Mouse (Mus musculus) ES-Bruce4 (cell line): Measurements from ENCODE around the gene Olfr1506. TPM values are rescaled to one million over a fixed set of nuclear protein-coding genes. Genes with fewer than 3 reads are reported as not detected.
"Not testable (repeated sequence)": the region's sequence is repeated elsewhere in the genome, so short reads cannot be mapped to it uniquely, and the experiment has no call there.

Experiments used
- H3K27ac ChIP-seq: 2 replicates; pipeline ENCODE4 v1.5.1; 2012; ENCODE audit warnings: low read length, inconsistent platforms; ENCODE audit not compliant: insufficient read depth
- H3K27me3 ChIP-seq: 2 replicates; pipeline ENCODE4 v1.6.1; 2012; ENCODE audit warnings: mild to moderate bottlenecking, low read length, inconsistent platforms; ENCODE audit not compliant: control insufficient read depth, poor library complexity, insufficient read depth, severe bottlenecking
- H3K36me3 ChIP-seq: 2 replicates; pipeline ENCODE4 v1.6.1; 2012; ENCODE audit warnings: inconsistent platforms, mild to moderate bottlenecking, low read length, moderate library complexity; ENCODE audit not compliant: control insufficient read depth, poor library complexity, insufficient read depth, severe bottlenecking
- H3K4me1 ChIP-seq: one replicate; pipeline ENCODE4 v1.8.1; 2011; ENCODE audit warnings: low read length; ENCODE audit not compliant: control insufficient read depth, insufficient read depth
- H3K4me3 ChIP-seq: 2 replicates; pipeline ENCODE4 v1.5.1; 2011; ENCODE audit warnings: low read depth, mild to moderate bottlenecking, low read length
- H3K9ac ChIP-seq: 2 replicates; pipeline ENCODE4 v1.6.1; 2012; ENCODE audit warnings: low read depth, mild to moderate bottlenecking, inconsistent platforms; ENCODE audit not compliant: poor library complexity, severe bottlenecking
- H3K9me3 ChIP-seq: replicated peaks from 2 replicates; pipeline ENCODE4 v1.6.1; 2012; ENCODE audit warnings: mild to moderate bottlenecking, low read length, inconsistent platforms; ENCODE audit not compliant: control insufficient read depth, poor library complexity, insufficient read depth, severe bottlenecking
- CTCF ChIP-seq: IDR thresholded peaks from one replicate; pipeline ENCODE4 v1.8.1; 2011; ENCODE audit warnings: low read depth, low read length
- EP300 ChIP-seq: IDR thresholded peaks from 2 replicates; pipeline ENCODE4 v1.6.1; 2011; ENCODE audit warnings: low read depth, low read length; ENCODE audit not compliant: insufficient read depth
- POLR2A ChIP-seq: IDR thresholded peaks from one replicate; pipeline ENCODE4 v1.8.1; 2011; ENCODE audit warnings: low read length; ENCODE audit not compliant: insufficient read depth
- polyA plus RNA-seq: library from polyadenylated mRNA; stranded (reverse); fragments of >200 nt; gene quantifications from 2 replicates; pipeline ENCODE4 v1.2.4, GENCODE M21; 2011; ENCODE audit warnings: low read depth; ENCODE audit not compliant: missing spikeins, insufficient read depth, insufficient read length

The Olfr1506 gene
- polyA plus RNA-seq = not detected in 2 replicates

DNA sequence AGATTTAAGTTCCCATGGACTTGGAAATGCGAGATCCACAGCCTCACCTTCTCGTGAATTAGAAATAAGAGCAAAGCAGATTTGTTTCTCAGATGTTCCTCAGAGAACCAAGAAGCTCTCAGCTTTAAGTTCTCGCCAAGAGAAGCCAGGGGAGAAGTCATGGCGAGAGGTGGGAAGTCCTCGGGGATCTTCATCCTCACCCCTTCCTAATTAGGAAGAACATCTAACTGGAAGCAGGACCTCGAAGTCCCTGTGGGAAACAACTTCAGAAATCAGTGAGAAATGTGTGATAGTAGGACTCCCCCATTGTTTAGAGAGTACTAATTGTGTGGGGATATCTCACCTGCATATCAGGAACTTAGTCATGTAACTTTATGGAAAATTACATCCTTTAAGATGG, at the start of gene Olfr1506:
Gene Olfr1506, minus strand, starts transcription at position 101 of the 400 bp plus-strand sequence.
- not testable (repeated sequence) for H3K9me3 ChIP-seq, H3K27ac ChIP-seq, H3K9ac ChIP-seq, H3K27me3 ChIP-seq, H3K4me1 ChIP-seq, H3K36me3 ChIP-seq, H3K4me3 ChIP-seq

DNA sequence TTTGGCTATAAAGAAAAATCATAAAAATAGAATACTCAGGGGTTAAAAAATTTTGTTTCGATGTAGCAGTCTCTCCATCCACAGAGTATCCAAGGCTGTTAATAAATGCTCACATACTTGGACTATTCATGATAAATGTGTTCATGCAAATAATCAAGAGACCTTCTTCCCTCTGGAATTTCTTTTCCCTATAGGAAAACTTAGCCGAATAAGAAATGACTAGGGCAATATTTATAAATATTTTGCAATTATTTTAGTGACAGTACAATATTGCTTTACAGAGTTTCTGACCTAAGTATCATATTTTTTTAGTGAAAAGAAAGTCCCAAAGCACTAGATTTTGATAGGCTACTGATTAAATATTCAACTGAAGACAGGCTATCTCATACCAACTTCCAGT, 46.6 kb upstream of the Olfr1506 start, which contains the start of gene Olfr1271:
Gene Olfr1271, minus strand, starts transcription at position 101 of the 400 bp plus-strand sequence.
- Histone ChIP-seq H3K27me3 (no peaks in the 10 kb centered on the region), H3K27ac (no peak within 1 kb of the TSS), H3K9ac (no peak within 1 kb of the TSS), H3K9me3 (no peaks in the 10 kb centered on the region), H3K4me1 (no peaks in the 10 kb centered on the region), H3K36me3 (no peaks in the 10 kb centered on the region), H3K4me3 (no peak within 1 kb of the TSS)
- no peak for TF ChIP-seq CTCF
- TF ChIP-seq POLR2A = no peak
- no peak for TF ChIP-seq EP300

DNA sequence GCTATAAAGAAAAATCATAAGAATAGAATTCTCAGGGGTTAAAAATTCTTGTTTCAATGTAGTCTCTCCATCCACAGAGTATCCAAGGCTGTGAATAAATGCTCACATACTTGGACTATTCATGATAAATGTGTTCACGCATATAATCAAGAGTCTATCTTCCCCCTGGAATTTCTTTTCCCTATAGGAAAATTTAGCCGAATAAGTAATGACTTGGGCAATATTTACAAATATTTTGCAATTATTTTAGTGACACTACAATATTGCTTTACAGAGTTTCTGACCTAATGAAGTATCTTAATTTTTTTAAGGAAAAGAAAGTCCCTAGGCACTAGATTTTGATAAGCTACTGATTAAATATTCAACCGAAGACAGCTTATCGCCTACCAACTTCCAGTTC, 33.2 kb upstream of the Olfr1506 start, which contains the start of gene Olfr142:
Gene Olfr142, minus strand, starts transcription at position 101 of the 400 bp plus-strand sequence.
- no peaks in the 10 kb centered on the region for H3K9me3 ChIP-seq
- H3K9ac ChIP-seq = no peak within 1 kb of the TSS
- no peak within 1 kb of the TSS for H3K4me3 ChIP-seq
- H3K27me3 ChIP-seq = no peaks in the 10 kb centered on the region
- no peak within 1 kb of the TSS for H3K27ac ChIP-seq
- TF ChIP-seq EP300 (no peak), POLR2A (no peak), CTCF (no peak)
- no peaks in the 10 kb centered on the region for H3K4me1 ChIP-seq
- H3K36me3 ChIP-seq = no peaks in the 10 kb centered on the region

DNA sequence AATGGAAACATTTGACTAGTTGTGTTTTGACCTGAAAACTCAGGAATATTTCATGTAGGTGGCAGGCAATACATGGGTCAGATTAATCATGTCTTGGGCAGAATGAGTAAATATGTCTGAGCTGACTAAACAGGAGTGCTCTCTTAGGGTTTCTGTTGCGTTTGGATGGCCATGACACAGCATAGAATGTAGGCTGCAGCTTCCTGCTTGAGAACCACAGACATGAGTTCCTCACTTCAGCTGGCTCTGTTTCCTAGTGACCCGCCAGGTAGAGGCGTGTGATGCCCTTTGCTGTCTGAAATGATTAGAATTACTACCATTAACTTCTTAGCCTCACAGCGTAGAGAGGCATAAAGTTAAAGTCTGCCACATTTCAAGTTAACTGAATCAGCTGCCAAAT, 24.7 kb downstream of the Olfr1506 start:
- not testable (repeated sequence) for H3K4me1 ChIP-seq, H3K9me3 ChIP-seq, H3K9ac ChIP-seq, H3K4me3 ChIP-seq, H3K36me3 ChIP-seq, H3K27me3 ChIP-seq, H3K27ac ChIP-seq

DNA sequence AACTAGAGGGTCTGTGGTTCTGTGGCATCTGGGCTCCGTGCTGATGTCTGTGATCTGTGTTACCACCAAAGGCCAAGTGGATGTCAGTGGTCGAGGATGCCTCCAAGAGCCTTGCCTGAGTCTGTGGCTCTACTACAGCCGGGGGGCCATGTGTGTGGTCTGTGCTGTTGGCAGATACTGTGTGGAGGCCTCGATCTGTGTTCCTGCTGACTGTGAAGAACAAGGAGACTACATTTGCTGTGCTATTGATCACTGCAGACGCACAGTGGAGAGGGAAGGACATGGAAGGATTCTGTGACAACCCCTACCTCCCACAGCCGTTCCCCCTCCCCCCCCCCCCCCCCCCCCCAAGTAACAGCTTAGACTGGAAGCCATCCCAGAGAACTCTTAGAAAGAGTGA, 29.0 kb downstream of the Olfr1506 start:
- H3K4me1 ChIP-seq, H3K4me3 ChIP-seq, H3K27me3 ChIP-seq, H3K36me3 ChIP-seq, H3K9ac ChIP-seq, H3K9me3 ChIP-seq, H3K27ac ChIP-seq: not testable (repeated sequence)

DNA sequence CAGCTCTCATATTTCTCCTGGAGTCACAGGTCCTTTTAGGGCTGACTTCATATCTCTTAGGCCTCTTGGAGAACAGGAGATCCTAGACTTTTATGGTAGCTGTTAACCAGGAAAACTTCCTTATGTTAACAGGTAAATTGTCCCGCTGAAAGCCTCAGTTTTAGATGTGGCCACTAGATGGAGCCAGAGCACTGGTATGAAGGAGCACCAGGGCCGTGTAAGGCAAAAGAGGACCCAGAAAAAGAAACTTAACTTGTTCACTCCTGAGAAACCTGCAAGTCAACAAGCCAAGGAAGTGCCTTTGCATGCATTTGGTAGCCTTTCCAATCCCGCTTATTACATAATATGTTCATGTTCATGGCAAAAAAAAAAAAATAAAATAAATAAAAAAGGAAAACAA, 29.5 kb downstream of the Olfr1506 start:
- H3K9ac ChIP-seq, H3K4me3 ChIP-seq, H3K27ac ChIP-seq, H3K9me3 ChIP-seq, H3K4me1 ChIP-seq, H3K27me3 ChIP-seq, H3K36me3 ChIP-seq: not testable (repeated sequence)

DNA sequence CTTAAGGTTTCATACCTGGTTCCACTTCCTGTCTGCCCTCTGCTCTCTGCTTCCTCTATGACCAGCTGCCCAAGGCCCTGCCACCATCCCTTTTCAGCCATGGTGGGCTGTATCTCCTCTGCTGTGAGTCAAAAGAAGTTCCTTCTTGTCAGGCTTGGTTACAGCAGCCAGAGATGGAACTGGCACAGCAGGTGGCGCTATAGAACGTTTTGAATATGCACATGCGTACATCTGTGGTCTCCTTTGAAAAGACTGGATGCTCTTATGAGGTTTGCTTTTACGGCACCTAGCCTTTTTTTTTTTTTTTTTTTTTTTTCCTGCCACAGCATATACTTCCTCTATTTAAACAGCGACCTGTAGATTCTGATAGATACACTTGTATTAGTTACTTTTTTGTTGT, 37.2 kb downstream of the Olfr1506 start:
- H3K4me1 ChIP-seq, H3K9me3 ChIP-seq, H3K36me3 ChIP-seq, H3K9ac ChIP-seq, H3K4me3 ChIP-seq, H3K27me3 ChIP-seq, H3K27ac ChIP-seq: not testable (repeated sequence)

DNA sequence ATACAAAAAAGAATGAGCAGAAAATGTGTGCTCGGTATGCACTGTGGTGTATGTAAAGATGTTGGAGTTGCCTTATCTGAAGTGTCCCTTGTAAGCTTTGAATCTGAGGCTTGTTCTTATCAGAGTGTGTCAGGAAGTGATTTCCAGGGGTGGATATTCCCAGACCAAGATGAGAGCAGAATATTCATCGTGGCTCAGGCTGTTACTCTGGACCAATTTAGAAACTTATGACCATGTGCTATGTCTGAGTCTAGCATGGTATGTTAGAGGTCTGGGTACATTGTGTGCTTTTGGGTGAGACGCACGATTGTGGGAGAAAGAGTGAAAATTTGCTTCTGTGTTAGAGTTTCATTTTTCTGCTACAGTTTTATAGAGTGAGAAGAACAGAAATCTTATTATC, 38.2 kb downstream of the Olfr1506 start:
- not testable (repeated sequence) for H3K27ac ChIP-seq, H3K9ac ChIP-seq, H3K4me3 ChIP-seq, H3K36me3 ChIP-seq, H3K4me1 ChIP-seq, H3K9me3 ChIP-seq, H3K27me3 ChIP-seq
